Mouse (Mus musculus) neutrophil, adult 59 days (primary cell): ENCODE measurements around the gene Gm8050. TPM values are rescaled to one million over a fixed set of nuclear protein-coding genes. Genes with fewer than 3 reads are reported as not detected.

Source experiments
- total RNA-seq, 2 experiments: library from RNA; stranded (reverse); gene quantifications; 1 replicate in 1 of 2; 2 replicates in 1 of 2; pipeline ENCODE4 v1.2.4; 2023

The Gm8050 gene
- not detected for total RNA-seq

DNA sequence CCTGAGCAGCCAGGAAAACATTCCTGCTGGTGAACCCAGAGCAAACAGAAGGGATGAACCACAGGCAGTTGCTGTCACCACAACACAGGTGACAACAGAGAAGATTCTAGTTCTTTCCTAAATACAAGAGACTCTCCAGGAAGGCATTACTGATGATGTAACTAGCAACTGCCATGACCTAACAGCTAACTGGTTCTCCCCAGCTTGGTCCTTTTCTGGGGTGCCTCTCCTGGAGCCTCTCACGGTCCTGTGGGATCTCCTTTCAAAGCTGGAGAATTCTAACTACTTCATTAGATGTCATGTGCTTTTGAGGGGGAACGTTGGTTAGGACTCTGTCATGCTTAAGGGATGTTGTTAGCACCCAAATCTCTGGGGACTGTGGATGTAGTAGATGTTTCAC is at the start of gene Gm8050:
TSS of gene Gm8050 (minus strand) at position 101 of the 400 bp plus-strand sequence.

GRCm38 (mm10) chr14:6742232-6742631 is 22.2 kb upstream of the Gm8050 start, which contains the start of gene Gm3636:
Gm3636 (minus strand) TSS chr14:6742332.

DNA sequence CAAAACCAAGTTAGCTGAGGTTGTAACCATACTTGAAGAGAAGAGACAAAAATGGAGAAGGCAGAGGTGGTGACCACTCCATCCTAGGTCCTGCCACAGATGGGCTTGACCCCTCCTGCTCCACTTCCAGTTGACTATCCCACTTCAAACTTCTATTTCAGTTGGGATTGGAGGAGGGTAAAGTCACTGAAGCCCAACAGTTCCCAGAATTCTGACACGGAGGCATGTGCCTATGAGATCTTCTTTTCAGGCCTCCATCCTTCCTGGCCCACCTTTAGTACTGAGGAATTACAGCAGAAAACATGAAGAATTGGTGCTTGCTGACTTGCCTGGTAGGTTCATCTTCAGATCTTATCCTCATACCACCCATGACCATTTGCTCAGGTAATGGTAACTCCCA is 36.0 kb downstream of the Gm8050 start, which contains the start of gene Gm10251:
TSS of gene Gm10251 (minus strand) at position 101 of the 400 bp plus-strand sequence.

Other genes with a start within 250 kb of the Gm8050 start
- gene Gm8356, start 183.0 kb downstream of the Gm8050 start, total RNA-seq: not detected
- gene Gm3629, start 129.6 kb downstream of the Gm8050 start, total RNA-seq: not detected
- not detected for gene Gm3460, start 97.8 kb downstream of the Gm8050 start, total RNA-seq
- gene Gm10251, start 36.1 kb downstream of the Gm8050 start, total RNA-seq: not detected
- not detected for gene Gm3636, start 22.1 kb upstream of the Gm8050 start, total RNA-seq
- not detected for gene Gm8362, start 54.2 kb upstream of the Gm8050 start, total RNA-seq
- not detected for gene Gm3642, start 120.1 kb upstream of the Gm8050 start, total RNA-seq
- gene Gm3667, start 169.7 kb upstream of the Gm8050 start, total RNA-seq: not detected